Mouse (Mus musculus) intestine, embryonic 15.5 days (tissue): ENCODE data around the gene Kitl. TPM values are rescaled to one million over a fixed set of nuclear protein-coding genes. Genes with fewer than 3 reads are reported as not detected.

Experiments
- ATAC-seq: fragments of 200-750 bp; cut with Nextera tagmentation; 2 replicates; pipeline ENCODE4 v1.8.0; 2017; ENCODE audit warnings: moderate TSS enrichment, moderate library complexity
- H3K27ac ChIP-seq: fragments of 300-500 bp; sonication (generic); 2 replicates; pipeline ENCODE4 v1.5.1; 2015; ENCODE audit warnings: mild to moderate bottlenecking, inconsistent platforms
- H3K27me3 ChIP-seq: fragments of 300-500 bp; sonication (generic); replicated peaks from 2 replicates; pipeline ENCODE4 v1.6.1; 2015; ENCODE audit warnings: inconsistent platforms
- H3K36me3 ChIP-seq: fragments of 300-500 bp; sonication (generic); 2 replicates; pipeline ENCODE4 v1.6.1; 2015; ENCODE audit warnings: inconsistent platforms
- H3K4me1 ChIP-seq: fragments of 300-500 bp; sonication (generic); replicated peaks from 2 replicates; pipeline ENCODE4 v1.6.1; 2015; ENCODE audit warnings: inconsistent platforms
- H3K4me2 ChIP-seq: fragments of 300-500 bp; sonication (generic); replicated peaks from 2 replicates; pipeline ENCODE4 v1.6.1; 2015; ENCODE audit warnings: mild to moderate bottlenecking, inconsistent platforms
- H3K4me3 ChIP-seq: fragments of 300-500 bp; sonication (generic); replicated peaks from 2 replicates; pipeline ENCODE4 v1.5.1; 2015; ENCODE audit warnings: inconsistent platforms
- H3K9ac ChIP-seq: fragments of 300-500 bp; sonication (generic); 2 replicates; pipeline ENCODE4 v1.6.1; 2015; ENCODE audit warnings: inconsistent platforms
- H3K9me3 ChIP-seq: fragments of 300-500 bp; sonication (generic); 2 replicates; pipeline ENCODE4 v1.6.1; 2016; ENCODE audit warnings: inconsistent platforms
- WGBS: fragments of 180-500 bp; shearing (Covaris S2); methylation state at CpG from one replicate; pipeline ENCODE4 v1.1.7; 2015; 5-methylcytosine and 5-hydroxymethylcytosine counted together
- polyA plus RNA-seq: library from polyadenylated mRNA; unstranded; fragments of >200 nt; fragmentation: Nextera tagmentation; extraction: Ambion mirVana; gene quantifications from 2 replicates; pipeline ENCODE4 v1.2.1, GENCODE M21; 2015

The Kitl gene
- polyA plus RNA-seq, 1 experiment from 2014 or later, result 32.7 TPM

- WGBS, result 22% methylated on average over 11 of the region's 11 CpGs
- Histone ChIP-seq H3K4me1 (peaks cover 10% of the 10 kb centered on the region; the same call in 1 of the 2 replicates), H3K4me3 (no peak overlapping the region)
These were observed 16.2 kb downstream of the Kitl start for GRCm38 (mm10) chr10:100031631-100032030.

GRCm38 (mm10) chr10:100032566-100032965, 17.1 kb downstream of the Kitl start:
- no peak for ATAC-seq
- no peak overlapping the region for H3K4me2 ChIP-seq
- no peaks in the 10 kb centered on the region for H3K27me3 ChIP-seq
- 70% methylated on average over 3 of the region's 3 CpGs for WGBS
- H3K9ac ChIP-seq, result no peak overlapping the region
- peaks cover 10% of the 10 kb centered on the region; the same call in 1 of the 2 replicates for H3K4me1 ChIP-seq
- no peaks in the 10 kb centered on the region for H3K9me3 ChIP-seq
- H3K36me3 ChIP-seq, result no peaks in the 10 kb centered on the region
- H3K4me3 ChIP-seq, result no peak overlapping the region
- no peak overlapping the region for H3K27ac ChIP-seq

More at GRCm38 (mm10) chr10:100031631-100032030, 16.2 kb downstream of the Kitl start:
- peak overlapping the region; percentile 32 for H3K27ac ChIP-seq
- ATAC-seq, result peak; percentile 35; the same call in 1 of the 2 replicates
- H3K36me3 ChIP-seq, result no peaks in the 10 kb centered on the region
- no peaks in the 10 kb centered on the region for H3K9me3 ChIP-seq
- no peak overlapping the region for H3K9ac ChIP-seq
- no peaks in the 10 kb centered on the region for H3K27me3 ChIP-seq
- H3K4me2 ChIP-seq, result peak overlapping the region; percentile 38

- no peak overlapping the region for H3K4me3 ChIP-seq
- 47% methylated on average over 4 of the region's 4 CpGs for WGBS
- H3K4me2 ChIP-seq, result no peak overlapping the region
- H3K36me3 ChIP-seq, result no peaks in the 10 kb centered on the region
- no peak overlapping the region for H3K9ac ChIP-seq
- no peaks in the 10 kb centered on the region; the same call in 1 of the 2 replicates for H3K9me3 ChIP-seq
- no peak for ATAC-seq
- H3K4me1 ChIP-seq, result peaks cover 13% of the 10 kb centered on the region; the same call in 1 of the 2 replicates
- H3K27ac ChIP-seq, result no peak overlapping the region
- no peaks in the 10 kb centered on the region for H3K27me3 ChIP-seq
These were observed 20.6 kb downstream of the Kitl start for GRCm38 (mm10) chr10:100036021-100036420.

GRCm38 (mm10) chr10:100038342-100038898, 23.0 kb downstream of the Kitl start:
- Histone ChIP-seq H3K27ac (no peak overlapping the region), H3K36me3 (no peaks in the 10 kb centered on the region), H3K9me3 (no peaks in the 10 kb centered on the region; the same call in 1 of the 2 replicates), H3K9ac (no peak overlapping the region), H3K4me3 (no peak overlapping the region), H3K4me1 (peaks cover 8% of the 10 kb centered on the region; the same call in 1 of the 2 replicates), H3K4me2 (no peak overlapping the region), H3K27me3 (no peaks in the 10 kb centered on the region)
- 0 out of 2 replicates have a peak, but pooled peaks have one; percentile 28 for ATAC-seq
- 62% methylated on average over 12 of the region's 12 CpGs for WGBS

GRCm38 (mm10) chr10:100038994-100039393, 23.6 kb downstream of the Kitl start:
- H3K27me3 ChIP-seq, result no peaks in the 10 kb centered on the region
- H3K4me3 ChIP-seq, result no peak overlapping the region
- H3K9me3 ChIP-seq, result no peaks in the 10 kb centered on the region; the same call in 1 of the 2 replicates
- no peaks in the 10 kb centered on the region for H3K36me3 ChIP-seq
- H3K4me1 ChIP-seq, result peaks cover 8% of the 10 kb centered on the region; the same call in 1 of the 2 replicates
- no peak overlapping the region for H3K27ac ChIP-seq
- H3K4me2 ChIP-seq, result no peak overlapping the region
- 87% methylated on average over 8 of the region's 8 CpGs for WGBS
- ATAC-seq, result no peak
- no peak overlapping the region for H3K9ac ChIP-seq

GRCm38 (mm10) chr10:100043748-100044147, 28.3 kb downstream of the Kitl start:
- Histone ChIP-seq H3K9ac (no peak overlapping the region), H3K27ac (no peak overlapping the region), H3K27me3 (no peaks in the 10 kb centered on the region), H3K4me2 (no peak overlapping the region), H3K4me3 (no peak overlapping the region), H3K4me1 (peaks cover 3% of the 10 kb centered on the region; the same call in 1 of the 2 replicates), H3K36me3 (no peaks in the 10 kb centered on the region), H3K9me3 (no peaks in the 10 kb centered on the region; the same call in 1 of the 2 replicates)
- WGBS, result 80% methylated on average over 5 of the region's 5 CpGs
- peak; percentile 26; the same call in 1 of the 2 replicates for ATAC-seq

- Histone ChIP-seq H3K27ac (no peak overlapping the region), H3K9me3 (no peaks in the 10 kb centered on the region; the same call in 1 of the 2 replicates)
These were observed 28.7 kb downstream of the Kitl start for GRCm38 (mm10) chr10:100044153-100044552.

GRCm38 (mm10) chr10:100051146-100051783, 35.8 kb downstream of the Kitl start:
- Histone ChIP-seq H3K4me2 (no peak overlapping the region), H3K9me3 (no peaks in the 10 kb centered on the region), H3K4me3 (no peak overlapping the region), H3K27me3 (no peaks in the 10 kb centered on the region), H3K27ac (no peak overlapping the region), H3K4me1 (no peaks in the 10 kb centered on the region), H3K36me3 (no peaks in the 10 kb centered on the region), H3K9ac (no peak overlapping the region)
- no peak for ATAC-seq
- WGBS, result 32% methylated on average over 9 of the region's 10 CpGs

More at GRCm38 (mm10) chr10:100044153-100044552, 28.7 kb downstream of the Kitl start:
- H3K4me3 ChIP-seq, result no peak overlapping the region
- ATAC-seq, result no peak; the same call in 1 of the 2 replicates
- WGBS, result 80% methylated on average over 6 of the region's 6 CpGs
- no peak overlapping the region for H3K9ac ChIP-seq
- no peaks in the 10 kb centered on the region for H3K27me3 ChIP-seq
- H3K4me1 ChIP-seq, result peaks cover 3% of the 10 kb centered on the region; the same call in 1 of the 2 replicates
- H3K36me3 ChIP-seq, result no peaks in the 10 kb centered on the region
- H3K4me2 ChIP-seq, result no peak overlapping the region

GRCm38 (mm10) chr10:100052404-100052803, 37.0 kb downstream of the Kitl start:
- H3K4me1 ChIP-seq, result no peaks in the 10 kb centered on the region
- no peak overlapping the region for H3K9ac ChIP-seq
- ATAC-seq, result no peak
- no peaks in the 10 kb centered on the region for H3K9me3 ChIP-seq
- no peaks in the 10 kb centered on the region for H3K36me3 ChIP-seq
- no peak overlapping the region for H3K4me3 ChIP-seq
- WGBS, result 84% methylated on average over 4 of the region's 4 CpGs
- H3K4me2 ChIP-seq, result no peak overlapping the region
- no peak overlapping the region for H3K27ac ChIP-seq
- no peaks in the 10 kb centered on the region for H3K27me3 ChIP-seq

GRCm38 (mm10) chr10:100052911-100053310, 37.5 kb downstream of the Kitl start:
- 52% methylated on average over 4 of the region's 4 CpGs for whole genome bisulfite sequencing
- Histone ChIP-seq H3K9ac (no peak overlapping the region), H3K27me3 (no peaks in the 10 kb centered on the region), H3K4me2 (no peak overlapping the region), H3K4me1 (no peaks in the 10 kb centered on the region), H3K4me3 (no peak overlapping the region), H3K36me3 (no peaks in the 10 kb centered on the region), H3K9me3 (no peaks in the 10 kb centered on the region), H3K27ac (no peak overlapping the region)
- ATAC-seq, result 0 out of 2 replicates have a peak, but pooled peaks have one; percentile 21

GRCm38 (mm10) chr10:100054006-100054405, 38.6 kb downstream of the Kitl start:
- H3K36me3 ChIP-seq, result no peaks in the 10 kb centered on the region
- WGBS, result 49% methylated on average over 3 of the region's 3 CpGs
- no peak overlapping the region for H3K4me3 ChIP-seq
- no peak overlapping the region for H3K27ac ChIP-seq
- no peak overlapping the region for H3K9ac ChIP-seq
- peak; percentile 54 for ATAC-seq
- H3K4me2 ChIP-seq, result no peak overlapping the region
- H3K9me3 ChIP-seq, result no peaks in the 10 kb centered on the region
- no peaks in the 10 kb centered on the region for H3K4me1 ChIP-seq
- H3K27me3 ChIP-seq, result no peaks in the 10 kb centered on the region

- no peak overlapping the region for H3K4me3 ChIP-seq
- H3K9ac ChIP-seq, result no peak overlapping the region
- H3K4me2 ChIP-seq, result no peak overlapping the region
- H3K27me3 ChIP-seq, result no peaks in the 10 kb centered on the region
- 88% methylated on average over 2 of the region's 2 CpGs for whole genome bisulfite sequencing
- no peaks in the 10 kb centered on the region for H3K9me3 ChIP-seq
- no peaks in the 10 kb centered on the region for H3K36me3 ChIP-seq
- ATAC-seq, result no peak
- no peak overlapping the region for H3K27ac ChIP-seq
- no peaks in the 10 kb centered on the region for H3K4me1 ChIP-seq
These were observed 39.7 kb downstream of the Kitl start for GRCm38 (mm10) chr10:100055082-100055481.
